Mouse (Mus musculus) left cerebral cortex, adult 9 months (tissue): ENCODE results near the gene 2610042L04Rik.
"Not testable (repeated sequence)": the region's sequence is repeated elsewhere in the genome, so short reads cannot be mapped to it uniquely, and the experiment has no call there.

Source experiments
- DNase-seq, 2 experiments: peaks; one replicate each; pipeline ENCODE4 v3.0.0; 2022; ENCODE audit warnings: low spot score in 2 of 2

The 2610042L04Rik gene

GRCm38 (mm10) chr14:4334476-4335080 is at the start of gene 2610042L04Rik:
Gene 2610042L04Rik, plus strand, starts transcription at chr14:4334763.
- not testable (repeated sequence) for DNase-seq

- DNase-seq, result not testable (repeated sequence)
Observed at GRCm38 (mm10) chr14:4316983-4317382, 17.6 kb upstream of the 2610042L04Rik start, which contains the start of gene Gm3149. Gene Gm3149, plus strand, starts transcription at chr14:4317283.

- peak in 1 of 2 experiments; percentile 9 for DNase-seq
Observed at GRCm38 (mm10) chr14:4335506-4335905, 943 bp downstream of the 2610042L04Rik start.

GRCm38 (mm10) chr14:4368991-4369390 is 34.4 kb downstream of the 2610042L04Rik start:
- DNase-seq, result not testable (repeated sequence)

- DNase-seq, result not testable (repeated sequence)
Observed at GRCm38 (mm10) chr14:4369691-4370090, 35.1 kb downstream of the 2610042L04Rik start.

- not testable (repeated sequence) for DNase-seq
Observed at GRCm38 (mm10) chr14:4377871-4378270, 43.3 kb downstream of the 2610042L04Rik start.

GRCm38 (mm10) chr14:4385606-4386005 is 51.0 kb downstream of the 2610042L04Rik start:
- DNase-seq, result not testable (repeated sequence)

GRCm38 (mm10) chr14:4392841-4393530 is 58.4 kb downstream of the 2610042L04Rik start:
- DNase-seq, result not testable (repeated sequence)

- not testable (repeated sequence) for DNase-seq
Observed at GRCm38 (mm10) chr14:4397226-4397625, 62.7 kb downstream of the 2610042L04Rik start, which contains the start of gene Gm3159. Gene Gm3159, plus strand, starts transcription at chr14:4397526.

GRCm38 (mm10) chr14:4398624-4399023 is 64.1 kb downstream of the 2610042L04Rik start:
- DNase-seq, result not testable (repeated sequence)

GRCm38 (mm10) chr14:4400115-4400789 is 65.7 kb downstream of the 2610042L04Rik start:
- not testable (repeated sequence) for DNase-seq

- DNase-seq, result not testable (repeated sequence)
Observed at GRCm38 (mm10) chr14:4401245-4401644, 66.7 kb downstream of the 2610042L04Rik start.

GRCm38 (mm10) chr14:4403840-4404239 is 69.3 kb downstream of the 2610042L04Rik start:
- DNase-seq, result not testable (repeated sequence)
